Mouse (Mus musculus): ENCODE measurements around the gene Plppr1.

Plppr1 gene

GRCm38 (mm10) chr4:49225021-49225420 is 165.9 kb downstream of the Plppr1 start:
- H3K4me1 ChIP-seq (replicated peaks; ENCODE audit: low read depth, low read length) = no peaks in the 10 kb centered on the region

GRCm38 (mm10) chr4:49232206-49233031 is 173.3 kb downstream of the Plppr1 start:
- H3K27me3 ChIP-seq (ENCODE audit: insufficient read depth, low read length) = no peaks in the 10 kb centered on the region
- TF ChIP-seq POU5F1 (IDR thresholded peaks at IDR 0.05; ENCODE audit: borderline replicate concordance, low read length) (no peak), CTCF (conservative IDR thresholded peaks at IDR 0.05; ENCODE audit: low read length) (no peak), NANOG (IDR thresholded peaks at IDR 0.05; ENCODE audit: borderline replicate concordance, low read length) (no peak)
- H3K4me3 ChIP-seq (replicated peaks; ENCODE audit: low read length) = no peak overlapping the region
- no peaks in the 10 kb centered on the region for H3K4me1 ChIP-seq (replicated peaks; ENCODE audit: low read depth, low read length)
- H3K9me3 ChIP-seq (ENCODE audit: low read length) = no peaks in the 10 kb centered on the region
- H3K36me3 ChIP-seq (ENCODE audit: insufficient read depth, low read length) = no peaks in the 10 kb centered on the region

More at GRCm38 (mm10) chr4:49225021-49225420, 165.9 kb downstream of the Plppr1 start:
- Histone ChIP-seq H3K9me3 (ENCODE audit: low read length) (no peaks in the 10 kb centered on the region), H3K4me3 (replicated peaks; ENCODE audit: low read length) (no peak overlapping the region), H3K36me3 (ENCODE audit: insufficient read depth, low read length) (no peaks in the 10 kb centered on the region), H3K27me3 (ENCODE audit: insufficient read depth, low read length) (no peaks in the 10 kb centered on the region)
- TF ChIP-seq CTCF (conservative IDR thresholded peaks at IDR 0.05; ENCODE audit: low read length) (no peak), POU5F1 (IDR thresholded peaks at IDR 0.05; ENCODE audit: borderline replicate concordance, low read length) (no peak), NANOG (IDR thresholded peaks at IDR 0.05; ENCODE audit: borderline replicate concordance, low read length) (no peak)

GRCm38 (mm10) chr4:49233032-49233406 is 173.9 kb downstream of the Plppr1 start:
- Histone ChIP-seq H3K36me3 (ENCODE audit: insufficient read depth, low read length) (no peaks in the 10 kb centered on the region), H3K9me3 (ENCODE audit: low read length) (no peaks in the 10 kb centered on the region), H3K4me3 (replicated peaks; ENCODE audit: low read length) (no peak overlapping the region), H3K27me3 (ENCODE audit: insufficient read depth, low read length) (no peaks in the 10 kb centered on the region), H3K4me1 (replicated peaks; ENCODE audit: low read depth, low read length) (no peaks in the 10 kb centered on the region)
- TF ChIP-seq POU5F1 (IDR thresholded peaks at IDR 0.05; ENCODE audit: borderline replicate concordance, low read length) (no peak), CTCF (conservative IDR thresholded peaks at IDR 0.05; ENCODE audit: low read length) (no peak), NANOG (IDR thresholded peaks at IDR 0.05; ENCODE audit: borderline replicate concordance, low read length) (no peak)

- Histone ChIP-seq H3K4me3 (replicated peaks; ENCODE audit: low read length) (no peak overlapping the region), H3K36me3 (ENCODE audit: insufficient read depth, low read length) (no peaks in the 10 kb centered on the region), H3K27me3 (ENCODE audit: insufficient read depth, low read length) (no peaks in the 10 kb centered on the region), H3K4me1 (replicated peaks; ENCODE audit: low read depth, low read length) (no peaks in the 10 kb centered on the region), H3K9me3 (ENCODE audit: low read length) (no peaks in the 10 kb centered on the region)
- no peak for TF ChIP-seq CTCF (conservative IDR thresholded peaks at IDR 0.05; ENCODE audit: low read length)
- no peak for TF ChIP-seq NANOG (IDR thresholded peaks at IDR 0.05; ENCODE audit: borderline replicate concordance, low read length)
- no peak for TF ChIP-seq POU5F1 (IDR thresholded peaks at IDR 0.05; ENCODE audit: borderline replicate concordance, low read length)
Observed at GRCm38 (mm10) chr4:49238111-49238510, 179.0 kb downstream of the Plppr1 start.

- no peak for TF ChIP-seq POU5F1 (IDR thresholded peaks at IDR 0.05; ENCODE audit: borderline replicate concordance, low read length)
- TF ChIP-seq NANOG (IDR thresholded peaks at IDR 0.05; ENCODE audit: borderline replicate concordance, low read length) = no peak
- TF ChIP-seq CTCF (conservative IDR thresholded peaks at IDR 0.05; ENCODE audit: low read length) = no peak
- no peaks in the 10 kb centered on the region for H3K9me3 ChIP-seq (ENCODE audit: low read length)
- no peaks in the 10 kb centered on the region for H3K4me1 ChIP-seq (replicated peaks; ENCODE audit: low read depth, low read length)
- no peaks in the 10 kb centered on the region for H3K36me3 ChIP-seq (ENCODE audit: insufficient read depth, low read length)
- no peaks in the 10 kb centered on the region for H3K27me3 ChIP-seq (ENCODE audit: insufficient read depth, low read length)
- H3K4me3 ChIP-seq (replicated peaks; ENCODE audit: low read length) = no peak overlapping the region
Observed at GRCm38 (mm10) chr4:49239451-49239850, 180.4 kb downstream of the Plppr1 start.

- H3K4me1 ChIP-seq (replicated peaks; ENCODE audit: low read depth, low read length) = no peaks in the 10 kb centered on the region
- no peaks in the 10 kb centered on the region for H3K36me3 ChIP-seq (ENCODE audit: insufficient read depth, low read length)
- H3K9me3 ChIP-seq (ENCODE audit: low read length) = no peaks in the 10 kb centered on the region
- H3K27me3 ChIP-seq (ENCODE audit: insufficient read depth, low read length) = no peaks in the 10 kb centered on the region
- TF ChIP-seq NANOG (IDR thresholded peaks at IDR 0.05; ENCODE audit: borderline replicate concordance, low read length) (no peak), POU5F1 (IDR thresholded peaks at IDR 0.05; ENCODE audit: borderline replicate concordance, low read length) (no peak), CTCF (conservative IDR thresholded peaks at IDR 0.05; ENCODE audit: low read length) (no peak)
- H3K4me3 ChIP-seq (replicated peaks; ENCODE audit: low read length) = no peak overlapping the region
Observed at GRCm38 (mm10) chr4:49244791-49245190, 185.7 kb downstream of the Plppr1 start.

- TF ChIP-seq NANOG (IDR thresholded peaks at IDR 0.05; ENCODE audit: borderline replicate concordance, low read length) = no peak
- no peak for TF ChIP-seq POU5F1 (IDR thresholded peaks at IDR 0.05; ENCODE audit: borderline replicate concordance, low read length)
- no peak for TF ChIP-seq CTCF (conservative IDR thresholded peaks at IDR 0.05; ENCODE audit: low read length)
- H3K9me3 ChIP-seq (ENCODE audit: low read length) = no peaks in the 10 kb centered on the region
- H3K4me3 ChIP-seq (replicated peaks; ENCODE audit: low read length) = no peak overlapping the region
- H3K4me1 ChIP-seq (replicated peaks; ENCODE audit: low read depth, low read length) = no peaks in the 10 kb centered on the region
- H3K27me3 ChIP-seq (ENCODE audit: insufficient read depth, low read length) = no peaks in the 10 kb centered on the region
- H3K36me3 ChIP-seq (ENCODE audit: insufficient read depth, low read length) = no peaks in the 10 kb centered on the region
Observed at GRCm38 (mm10) chr4:49245274-49245673, 186.2 kb downstream of the Plppr1 start.

GRCm38 (mm10) chr4:49251262-49251661 is 192.2 kb downstream of the Plppr1 start:
- H3K4me1 ChIP-seq (replicated peaks; ENCODE audit: low read depth, low read length) = no peaks in the 10 kb centered on the region
- TF ChIP-seq POU5F1 (IDR thresholded peaks at IDR 0.05; ENCODE audit: borderline replicate concordance, low read length) = no peak
- no peak for TF ChIP-seq NANOG (IDR thresholded peaks at IDR 0.05; ENCODE audit: borderline replicate concordance, low read length)
- no peak for TF ChIP-seq CTCF (conservative IDR thresholded peaks at IDR 0.05; ENCODE audit: low read length)
- H3K27me3 ChIP-seq (ENCODE audit: insufficient read depth, low read length) = no peaks in the 10 kb centered on the region
- H3K36me3 ChIP-seq (ENCODE audit: insufficient read depth, low read length) = no peaks in the 10 kb centered on the region
- no peaks in the 10 kb centered on the region for H3K9me3 ChIP-seq (ENCODE audit: low read length)
- H3K4me3 ChIP-seq (replicated peaks; ENCODE audit: low read length) = no peak overlapping the region
